Mouse (Mus musculus): ENCODE results near the gene Clps. TPM values are rescaled to one million over a fixed set of nuclear protein-coding genes. Genes with fewer than 3 reads are reported as not detected.

Gene Clps
- polyA plus RNA-seq, 1 experiment from 2014 or later: not detected

DNA sequence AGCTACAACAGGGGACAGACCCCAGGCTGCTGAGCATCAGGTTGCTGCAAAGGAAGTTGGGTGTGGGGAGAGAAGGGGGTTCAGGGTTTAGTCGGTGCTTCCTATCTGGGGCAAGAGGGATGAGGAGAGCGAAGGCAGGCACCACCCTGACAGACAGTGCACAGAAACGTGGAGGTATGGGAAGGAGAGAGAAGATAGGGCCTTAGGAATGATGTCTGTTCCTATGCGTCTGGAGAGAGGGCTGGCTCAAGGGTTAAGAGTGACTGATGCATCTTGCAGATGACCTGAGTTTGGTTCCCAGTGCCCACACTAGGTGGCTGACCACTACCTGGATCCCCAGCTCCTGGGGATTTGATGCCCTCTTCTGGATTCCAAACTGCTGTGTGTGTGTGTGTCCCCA is 43.7 kb downstream of the Clps start:
- WGBS: 71% methylated on average over 4 of the region's 4 CpGs
- Histone ChIP-seq H3K9ac (replicated peaks) (no peak overlapping the region), H3K4me3 (replicated peaks) (peak overlapping the region; percentile 53), H3K36me3 (no peaks in the 10 kb centered on the region), H3K27me3 (replicated peaks) (peaks cover 22% of the 10 kb centered on the region), H3K27ac (replicated peaks) (peak overlapping the region; percentile 77; the same call in 1 of the 2 replicates), H3K4me2 (peak overlapping the region; percentile 98), H3K9me3 (replicated peaks) (no peaks in the 10 kb centered on the region), H3K4me1 (peaks cover 35% of the 10 kb centered on the region)
- no peak for ATAC-seq (ENCODE audit: low FRiP score)

DNA sequence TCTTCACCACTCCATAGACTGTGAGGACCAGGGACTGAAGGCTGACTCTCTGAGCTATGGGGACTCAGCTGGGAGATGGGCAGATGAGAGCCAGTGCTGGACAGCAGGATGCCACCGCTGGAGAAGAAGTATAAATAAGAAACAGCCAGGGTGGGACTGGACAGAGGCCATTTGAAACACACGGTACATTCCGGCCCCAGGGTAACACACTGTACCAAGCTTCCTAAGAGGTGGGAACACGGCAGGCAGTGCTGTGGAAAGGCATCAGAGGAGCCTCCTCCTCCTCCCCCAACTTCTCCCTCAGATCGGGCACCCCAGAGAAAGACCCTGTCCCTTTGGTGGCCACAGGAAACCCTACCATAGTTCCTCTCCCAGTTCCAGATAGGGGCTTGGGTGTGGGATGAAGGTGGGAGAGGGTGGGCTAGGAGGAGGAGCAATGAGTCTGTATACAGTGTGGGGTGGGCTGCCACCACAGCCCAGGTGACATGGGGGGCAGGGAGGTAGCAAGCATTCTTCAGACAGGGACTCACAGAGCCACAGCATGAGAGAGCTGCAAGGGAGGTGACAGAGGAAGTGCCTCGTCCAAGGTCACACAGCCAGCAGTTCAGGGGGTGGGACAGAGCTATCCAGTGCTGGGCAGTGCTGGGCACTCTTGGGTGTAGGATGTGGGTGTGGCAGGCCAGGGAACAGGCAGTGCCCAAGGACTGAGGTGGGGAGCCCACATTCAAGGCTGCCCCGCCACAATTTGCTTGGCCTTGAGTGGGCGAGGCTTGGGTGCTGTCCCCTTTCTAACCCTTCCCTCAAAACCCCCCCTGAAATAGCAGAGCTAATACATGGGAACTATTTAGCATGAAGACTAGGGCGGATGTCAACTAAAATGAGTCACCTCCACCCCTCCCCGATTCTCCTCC is 44.9 kb downstream of the Clps start:
- H3K4me3 ChIP-seq (replicated peaks): no peak overlapping the region
- H3K4me2 ChIP-seq: no peak overlapping the region
- H3K27me3 ChIP-seq (replicated peaks): peaks cover 19% of the 10 kb centered on the region
- 76% methylated on average over 10 of the region's 10 CpGs for WGBS
- no peaks in the 10 kb centered on the region for H3K9me3 ChIP-seq (replicated peaks)
- no peak overlapping the region for H3K9ac ChIP-seq (replicated peaks)
- ATAC-seq (ENCODE audit: low FRiP score): no peak
- no peak overlapping the region for H3K27ac ChIP-seq (replicated peaks)
- H3K4me1 ChIP-seq: peaks cover 34% of the 10 kb centered on the region
- H3K36me3 ChIP-seq: no peaks in the 10 kb centered on the region

DNA sequence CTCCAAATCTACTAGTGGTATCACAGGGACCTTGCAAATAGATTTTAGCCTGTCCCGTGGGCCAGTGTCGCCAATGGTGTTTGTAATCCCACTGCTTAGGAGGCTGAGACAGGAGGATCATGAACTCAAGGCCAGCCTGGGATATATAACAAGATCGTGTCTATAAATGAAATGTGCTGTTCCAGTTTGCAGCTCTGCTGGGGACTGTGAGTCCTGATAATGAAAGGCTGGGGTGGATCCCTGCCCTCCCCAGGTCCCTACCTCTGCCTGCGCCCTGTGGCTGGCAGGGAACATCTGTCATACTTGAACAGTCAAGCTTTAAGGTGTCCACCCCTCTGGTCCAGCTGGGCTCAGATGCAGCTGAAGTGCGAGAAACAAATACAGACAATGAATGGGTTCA is 46.0 kb downstream of the Clps start:
- Histone ChIP-seq H3K4me3 (replicated peaks) (no peak overlapping the region), H3K9me3 (replicated peaks) (no peaks in the 10 kb centered on the region), H3K9ac (replicated peaks) (no peak overlapping the region), H3K27me3 (replicated peaks) (peaks cover 17% of the 10 kb centered on the region; the same call in 1 of the 2 replicates), H3K4me2 (no peak overlapping the region), H3K4me1 (peaks cover 39% of the 10 kb centered on the region), H3K36me3 (no peaks in the 10 kb centered on the region), H3K27ac (replicated peaks) (no peak overlapping the region)
- no peak for ATAC-seq (ENCODE audit: low FRiP score)
- 70% methylated on average over 5 of the region's 5 CpGs for WGBS

DNA sequence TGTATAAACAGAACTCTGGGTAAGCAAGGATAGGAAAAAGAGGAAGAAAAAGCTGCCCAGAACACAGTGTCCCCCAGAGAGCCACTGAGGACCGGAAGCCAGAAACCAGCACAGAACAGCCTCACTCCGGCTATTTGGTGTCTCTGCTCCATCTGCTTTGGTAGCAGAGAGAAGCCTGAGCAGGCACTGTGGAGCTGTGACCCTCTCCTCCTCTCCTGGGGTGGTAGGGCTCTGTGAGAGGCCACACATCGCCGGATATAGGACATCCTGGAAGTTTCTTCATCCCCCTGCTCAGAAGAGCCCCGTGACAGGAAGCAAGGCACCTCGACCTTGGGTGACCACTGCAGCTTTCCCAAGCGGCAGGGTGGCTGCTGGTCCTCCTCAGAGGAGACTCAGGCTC is 46.7 kb downstream of the Clps start:
- peaks cover 38% of the 10 kb centered on the region for H3K4me1 ChIP-seq
- 61% methylated on average over 7 of the region's 7 CpGs for WGBS
- no peak overlapping the region for H3K4me2 ChIP-seq
- no peak overlapping the region for H3K9ac ChIP-seq (replicated peaks)
- ATAC-seq (ENCODE audit: low FRiP score): no peak
- H3K4me3 ChIP-seq (replicated peaks): no peak overlapping the region
- no peaks in the 10 kb centered on the region for H3K9me3 ChIP-seq (replicated peaks)
- no peaks in the 10 kb centered on the region for H3K36me3 ChIP-seq
- no peak overlapping the region for H3K27ac ChIP-seq (replicated peaks)
- H3K27me3 ChIP-seq (replicated peaks): peaks cover 12% of the 10 kb centered on the region; the same call in 1 of the 2 replicates

DNA sequence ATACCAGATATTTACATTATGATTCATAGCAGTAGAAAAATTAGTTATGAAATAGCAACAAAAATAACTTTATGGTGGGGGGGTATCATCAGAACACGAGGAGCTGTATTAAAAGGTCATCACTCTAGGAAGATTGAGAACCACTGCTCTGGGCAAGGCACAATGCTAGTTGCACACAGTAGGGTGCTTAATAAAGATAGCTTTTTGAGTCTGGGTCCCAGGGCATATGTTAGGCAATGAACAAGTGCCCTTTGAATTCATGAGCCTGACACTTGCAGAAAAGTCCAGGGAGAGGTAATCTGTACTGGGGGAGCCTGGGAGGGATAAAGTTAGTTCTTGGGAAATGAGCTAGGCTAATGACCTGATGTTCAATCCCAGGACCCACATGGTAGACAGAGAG is 47.2 kb downstream of the Clps start:
- Histone ChIP-seq H3K4me3 (replicated peaks) (no peak overlapping the region), H3K9me3 (replicated peaks) (no peaks in the 10 kb centered on the region), H3K4me2 (no peak overlapping the region), H3K9ac (replicated peaks) (no peak overlapping the region), H3K4me1 (peaks cover 33% of the 10 kb centered on the region), H3K27me3 (replicated peaks) (peaks cover 10% of the 10 kb centered on the region; the same call in 1 of the 2 replicates), H3K36me3 (no peaks in the 10 kb centered on the region), H3K27ac (replicated peaks) (no peak overlapping the region)
- WGBS: 93% methylated on average over 1 of the region's 1 CpGs
- ATAC-seq (ENCODE audit: low FRiP score): no peak

DNA sequence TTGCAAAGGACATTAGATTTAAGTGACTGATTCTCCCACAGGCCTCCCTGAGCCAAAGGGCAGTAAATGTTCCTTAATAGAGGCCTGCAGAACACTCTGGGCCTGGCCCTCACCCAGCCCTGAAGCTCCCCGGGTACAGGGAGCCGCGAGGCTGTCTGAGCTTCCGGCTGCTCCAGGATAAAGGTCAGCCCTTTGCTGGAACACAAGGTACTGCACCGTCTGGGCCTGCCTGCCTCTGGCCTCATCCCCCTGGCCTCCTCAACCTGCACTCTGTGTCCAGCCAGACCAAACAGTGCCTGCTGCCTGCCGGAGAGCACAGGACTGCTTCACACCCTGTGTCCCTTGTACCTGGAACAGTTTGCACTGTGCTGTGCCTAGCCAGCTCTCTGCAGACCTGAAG is 47.9 kb downstream of the Clps start:
- Histone ChIP-seq H3K27me3 (replicated peaks) (peaks cover 10% of the 10 kb centered on the region; the same call in 1 of the 2 replicates), H3K4me2 (no peak overlapping the region), H3K27ac (replicated peaks) (no peak overlapping the region), H3K36me3 (no peaks in the 10 kb centered on the region), H3K4me3 (replicated peaks) (no peak overlapping the region), H3K9me3 (replicated peaks) (no peaks in the 10 kb centered on the region), H3K4me1 (peaks cover 26% of the 10 kb centered on the region), H3K9ac (replicated peaks) (no peak overlapping the region)
- ATAC-seq (ENCODE audit: low FRiP score): no peak
- 35% methylated on average over 6 of the region's 6 CpGs for WGBS

DNA sequence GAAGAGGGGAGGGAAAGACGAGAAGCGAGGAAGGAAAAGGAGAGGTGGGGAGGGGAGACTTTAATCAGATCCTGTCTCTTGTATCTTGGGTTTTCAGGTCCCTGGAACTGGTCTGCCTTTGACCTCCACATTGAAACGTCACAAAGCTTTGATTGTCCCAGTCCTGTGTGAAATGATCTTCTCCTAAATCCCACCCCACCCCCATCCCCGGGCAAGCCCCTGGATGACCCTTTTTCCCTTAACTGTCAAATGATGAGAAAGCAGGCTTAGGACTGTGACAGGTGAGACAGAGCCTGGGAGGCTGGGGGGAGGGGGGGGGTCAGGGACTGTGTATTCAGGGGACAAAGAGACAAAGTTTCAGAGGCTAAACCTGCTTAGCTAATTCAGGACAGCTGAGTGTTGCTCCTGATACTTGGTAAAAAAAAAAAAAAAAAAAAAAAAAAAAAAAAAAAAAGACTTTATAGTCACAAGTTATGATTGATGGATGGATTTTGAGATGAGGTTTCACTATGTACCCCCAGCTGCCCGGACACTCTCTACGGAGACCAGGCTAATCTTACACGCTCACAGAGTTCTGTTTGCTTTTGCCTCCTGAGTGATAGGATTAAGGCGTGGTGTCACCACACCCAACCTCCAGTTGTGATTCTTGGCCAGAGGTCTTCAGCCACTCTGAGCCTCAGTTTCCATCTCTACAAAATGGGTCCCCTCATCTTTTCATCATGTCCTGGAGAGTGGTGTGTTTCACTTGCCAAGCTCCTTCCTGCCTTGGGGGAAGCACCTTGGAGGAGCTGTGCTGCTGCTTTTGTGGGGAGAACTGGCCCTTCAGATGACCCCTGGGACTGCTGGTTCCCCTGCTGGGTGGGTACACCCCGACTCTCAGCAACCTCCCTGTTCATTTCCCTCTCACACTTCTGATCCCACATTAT is 48.7 kb downstream of the Clps start:
- Histone ChIP-seq H3K27me3 (replicated peaks) (peaks cover 10% of the 10 kb centered on the region; the same call in 1 of the 2 replicates), H3K9ac (replicated peaks) (no peak overlapping the region), H3K36me3 (no peaks in the 10 kb centered on the region), H3K4me1 (peaks cover 23% of the 10 kb centered on the region), H3K4me2 (no peak overlapping the region), H3K9me3 (replicated peaks) (no peaks in the 10 kb centered on the region), H3K4me3 (replicated peaks) (no peak overlapping the region), H3K27ac (replicated peaks) (no peak overlapping the region)
- no peak for ATAC-seq (ENCODE audit: low FRiP score)
- WGBS: 45% methylated on average over 9 of the region's 9 CpGs

DNA sequence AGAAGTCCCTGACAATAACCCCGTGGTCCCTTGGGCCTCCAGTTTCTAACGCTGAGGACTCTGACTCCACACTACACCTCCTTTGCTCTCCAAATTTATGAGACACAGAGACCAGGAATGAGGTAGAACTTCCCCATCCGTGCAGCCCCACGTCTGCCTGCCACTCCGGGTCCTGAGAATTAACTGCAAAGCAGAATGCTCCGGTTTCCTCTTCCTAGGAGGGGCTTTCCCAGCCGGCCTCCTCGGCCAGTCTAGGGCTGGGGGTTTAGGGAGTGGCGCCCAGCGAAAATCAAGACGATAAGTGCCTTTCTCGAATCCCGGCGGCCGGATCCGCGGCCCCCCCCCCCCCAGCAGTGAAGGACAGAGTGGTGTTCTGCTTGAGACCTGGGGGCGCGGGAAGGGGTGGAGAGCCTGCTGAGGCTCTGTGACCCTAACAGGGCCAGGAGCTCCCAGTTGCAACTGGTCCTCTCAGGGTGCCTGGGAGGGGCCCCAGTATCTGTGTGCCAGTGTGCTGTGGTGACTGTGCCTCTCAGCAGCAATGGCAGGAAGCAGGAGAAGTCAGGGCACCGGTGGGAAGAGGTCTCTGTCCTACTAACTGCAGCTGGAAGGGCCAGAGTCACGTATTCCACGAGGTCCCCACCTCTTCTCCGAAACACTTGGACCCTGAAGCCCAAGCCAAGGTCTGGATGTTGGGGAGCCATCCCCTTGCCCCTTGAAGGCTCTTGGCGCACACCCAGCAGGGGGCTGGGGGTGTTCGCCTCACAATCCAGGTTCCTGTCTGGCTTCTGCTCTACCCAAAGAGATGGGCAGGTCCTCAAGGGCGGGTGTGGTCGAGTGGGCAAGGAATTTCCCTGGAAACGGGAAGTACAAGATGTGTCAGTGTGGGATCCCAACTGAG is 49.9 kb downstream of the Clps start:
- peaks cover 7% of the 10 kb centered on the region; the same call in 1 of the 2 replicates for H3K27me3 ChIP-seq (replicated peaks)
- ATAC-seq (ENCODE audit: low FRiP score): no peak
- WGBS: 6% methylated on average over 28 of the region's 28 CpGs
- H3K36me3 ChIP-seq: no peaks in the 10 kb centered on the region
- H3K4me1 ChIP-seq: peaks cover 23% of the 10 kb centered on the region
- H3K27ac ChIP-seq (replicated peaks): no peak overlapping the region
- no peaks in the 10 kb centered on the region for H3K9me3 ChIP-seq (replicated peaks)
- H3K9ac ChIP-seq (replicated peaks): no peak overlapping the region
- peak overlapping the region; percentile 40 for H3K4me2 ChIP-seq
- H3K4me3 ChIP-seq (replicated peaks): no peak overlapping the region

Small RNA genes lying within 50 kb of the gene (microRNA-seq; reads per million reads assigned to microRNA genes)
- not detected for gene Gm25195
- not detected for gene Mir6969

Other genes with a start within 250 kb of the Clps start
- gene Fance, start 247.2 kb downstream of the Clps start, polyA plus RNA-seq (2015; fragmentation: Nextera tagmentation; extraction: Ambion mirVana): 26.3 and 30.3 TPM in 2 replicates
- gene Rpl10a, start 232.3 kb downstream of the Clps start, polyA plus RNA-seq (2015; fragmentation: Nextera tagmentation; extraction: Ambion mirVana): 329 and 387 TPM in 2 replicates
- 1.5 and 3.2 TPM in 2 replicates for gene Tead3, start 209.9 kb downstream of the Clps start, polyA plus RNA-seq (2015; fragmentation: Nextera tagmentation; extraction: Ambion mirVana)
- gene Tulp1, start 195.5 kb downstream of the Clps start, polyA plus RNA-seq (2015; fragmentation: Nextera tagmentation; extraction: Ambion mirVana): 1.1 and 1.5 TPM in 2 replicates
- 27.2 and 51.1 TPM in 2 replicates for gene Fkbp5, start 43.2 kb downstream of the Clps start, polyA plus RNA-seq (2015; fragmentation: Nextera tagmentation; extraction: Ambion mirVana)
- gene Armc12, start 30.0 kb downstream of the Clps start, polyA plus RNA-seq (2015; fragmentation: Nextera tagmentation; extraction: Ambion mirVana): not detected in 2 replicates
- gene Clpsl2, start 11.4 kb downstream of the Clps start, polyA plus RNA-seq (2015; fragmentation: Nextera tagmentation; extraction: Ambion mirVana): not detected in 2 replicates
- gene Lhfpl5, start 14.9 kb upstream of the Clps start, polyA plus RNA-seq (2015; fragmentation: Nextera tagmentation; extraction: Ambion mirVana): 17.5 and 20.2 TPM in 2 replicates
- gene Srpk1, start 61.9 kb upstream of the Clps start, polyA plus RNA-seq (2015; fragmentation: Nextera tagmentation; extraction: Ambion mirVana): 85.4 and 90.7 TPM in 2 replicates
- 0.88 and 1.0 TPM in 2 replicates for gene Slc26a8, start 129.5 kb upstream of the Clps start, polyA plus RNA-seq (2015; fragmentation: Nextera tagmentation; extraction: Ambion mirVana)
- gene Mapk14, start 130.6 kb upstream of the Clps start, polyA plus RNA-seq (2015; fragmentation: Nextera tagmentation; extraction: Ambion mirVana): 25.2 and 31.0 TPM in 2 replicates
- gene AC170998.1, start 165.3 kb upstream of the Clps start, polyA plus RNA-seq (2015; fragmentation: Nextera tagmentation; extraction: Ambion mirVana): 2.7 and 3.0 TPM in 2 replicates
- gene Mapk13, start 208.5 kb upstream of the Clps start, polyA plus RNA-seq (2015; fragmentation: Nextera tagmentation; extraction: Ambion mirVana): 1.2 and 13.6 TPM in 2 replicates
- 7.0 and 10.9 TPM in 2 replicates for gene Brpf3, start 240.3 kb upstream of the Clps start, polyA plus RNA-seq (2015; fragmentation: Nextera tagmentation; extraction: Ambion mirVana)